Mouse (Mus musculus) lung, postnatal 14 days (tissue): ENCODE data around the gene Rnf215.
"Not testable (repeated sequence)": the region's sequence is repeated elsewhere in the genome, so short reads cannot be mapped to it uniquely, and the experiment has no call there.

Experiments used
- DNase-seq: peaks from one replicate; pipeline ENCODE4 v3.0.0; 2021

Gene Rnf215

DNA sequence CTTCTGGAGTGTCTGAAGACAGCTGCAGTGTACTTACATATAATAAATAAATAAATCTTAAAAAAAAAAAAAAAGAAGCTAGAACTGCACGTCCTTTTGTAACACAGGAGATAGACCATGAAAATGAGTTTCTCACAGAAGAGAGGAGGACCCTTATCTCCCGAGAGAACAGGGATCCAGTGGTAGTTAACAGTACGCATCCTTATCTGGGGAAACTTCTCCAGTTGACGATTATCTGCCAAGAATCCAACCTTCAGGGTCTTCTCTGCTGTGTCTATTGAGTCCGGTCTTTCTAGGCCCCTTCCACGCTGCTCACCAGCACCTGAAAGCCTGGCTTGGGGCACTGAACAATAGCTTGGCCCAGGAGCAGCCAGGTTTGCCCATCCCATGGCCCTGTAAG, 21.0 kb upstream of the Rnf215 start:
- no peak for DNase-seq

- not testable (repeated sequence) for DNase-seq
Observed at GRCm38 (mm10) chr11:4114541-4114940, 20.5 kb upstream of the Rnf215 start.

- no peak for DNase-seq
Observed at GRCm38 (mm10) chr11:4115407-4115806, 19.6 kb upstream of the Rnf215 start.

GRCm38 (mm10) chr11:4116458-4117141, 18.4 kb upstream of the Rnf215 start:
- peak; percentile 7 for DNase-seq

DNA sequence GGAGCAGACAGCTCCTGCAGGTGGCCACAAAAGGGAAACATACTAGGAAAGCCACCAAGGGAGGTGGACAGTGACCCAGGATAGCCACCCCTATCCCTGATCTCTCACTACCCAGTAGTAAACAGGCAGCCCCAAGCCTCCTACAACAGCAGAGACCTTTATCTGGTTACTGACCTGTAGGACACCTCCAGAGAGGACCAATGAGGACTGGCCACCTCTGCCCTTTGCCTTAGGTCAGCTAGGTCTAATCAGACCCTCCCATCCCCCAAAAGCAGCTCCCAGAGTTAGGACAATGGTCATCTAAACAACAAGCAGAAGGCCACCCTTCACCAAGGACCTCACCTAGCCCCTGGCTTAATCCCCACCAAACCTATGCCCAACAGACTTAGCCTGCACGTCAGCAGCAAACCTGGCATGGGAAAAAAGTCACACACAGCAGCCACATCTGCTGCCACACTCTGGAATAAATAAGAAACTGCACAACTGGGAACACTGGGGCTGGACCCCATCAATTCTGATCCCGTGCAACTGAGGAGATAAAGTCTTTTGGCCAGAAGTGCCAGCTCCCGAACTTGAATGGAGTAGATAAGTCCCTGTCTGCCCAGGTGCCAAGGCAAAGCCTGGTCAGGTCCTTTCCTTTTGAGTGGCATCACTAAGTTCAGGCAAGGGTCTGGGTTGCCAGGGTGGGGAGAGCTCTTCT, 17.5 kb upstream of the Rnf215 start:
- no peak for DNase-seq

- peak; percentile 84 for DNase-seq
Observed at GRCm38 (mm10) chr11:4118081-4118921, 16.7 kb upstream of the Rnf215 start.

DNA sequence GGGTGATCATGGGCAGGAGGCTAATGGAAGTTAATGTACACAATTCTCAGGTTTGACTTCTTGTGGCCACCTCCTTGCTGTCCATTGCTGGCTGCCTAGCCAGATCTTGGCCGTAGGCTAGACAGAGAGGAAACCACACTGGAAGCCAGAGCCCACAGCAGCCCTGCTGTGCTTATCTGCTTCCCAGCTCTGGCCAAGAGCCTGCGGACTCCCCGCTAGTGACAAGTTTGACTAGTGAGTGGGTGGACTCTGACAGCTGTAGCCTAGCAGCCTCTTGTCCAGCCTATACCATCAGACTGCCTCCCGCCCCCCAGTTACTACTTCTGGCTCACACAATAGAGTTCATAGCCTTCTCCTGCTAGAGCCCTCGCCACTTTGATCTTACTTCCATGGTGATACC, 15.4 kb upstream of the Rnf215 start:
- DNase-seq = no peak

DNA sequence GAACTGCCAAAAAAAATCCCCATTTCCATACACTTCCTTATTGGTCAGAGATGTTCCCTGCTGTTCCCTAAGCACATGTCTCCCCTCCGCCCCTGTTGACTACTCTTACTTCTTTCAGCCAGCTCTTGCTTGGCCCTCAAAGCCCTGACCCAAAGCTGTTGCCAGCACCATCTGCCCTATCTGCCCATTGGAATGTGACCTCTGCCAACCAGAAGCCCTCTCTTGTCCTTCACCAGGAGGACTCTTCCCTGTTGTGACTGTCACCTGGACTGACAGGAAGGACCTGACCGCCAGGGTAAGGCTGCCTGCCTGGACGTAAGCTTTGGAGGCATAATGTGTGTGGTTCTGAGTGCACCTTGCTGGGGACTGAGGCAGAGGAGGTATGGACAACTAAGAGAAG, 13.3 kb upstream of the Rnf215 start:
- no peak for DNase-seq

DNA sequence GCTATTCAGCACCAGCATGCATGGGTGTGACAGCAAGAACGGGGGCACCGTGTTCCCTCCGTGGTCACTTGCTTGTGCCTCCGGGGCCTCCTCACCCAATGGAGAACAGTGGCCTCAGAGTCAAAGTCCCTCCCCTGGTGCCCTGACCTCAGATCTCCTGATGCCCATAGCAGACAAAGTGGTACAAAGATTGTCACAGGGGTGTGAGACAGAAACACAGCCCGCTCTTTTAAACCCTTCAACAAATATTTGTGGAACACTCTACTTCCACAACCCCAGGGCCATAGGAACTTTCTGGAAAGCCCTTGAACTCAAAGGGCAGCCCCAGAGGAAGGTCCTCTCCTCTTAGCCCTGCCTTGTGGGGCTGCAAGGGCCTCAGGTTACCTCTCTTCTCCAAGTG, 12.8 kb upstream of the Rnf215 start:
- no peak for DNase-seq

GRCm38 (mm10) chr11:4122742-4123579, 12.0 kb upstream of the Rnf215 start, which contains the start of gene Sec14l2:
Gene Sec14l2, minus strand, starts transcription at chr11:4123415.
- no peak for DNase-seq

GRCm38 (mm10) chr11:4123922-4124321, 11.1 kb upstream of the Rnf215 start:
- DNase-seq = peak; percentile 66

DNA sequence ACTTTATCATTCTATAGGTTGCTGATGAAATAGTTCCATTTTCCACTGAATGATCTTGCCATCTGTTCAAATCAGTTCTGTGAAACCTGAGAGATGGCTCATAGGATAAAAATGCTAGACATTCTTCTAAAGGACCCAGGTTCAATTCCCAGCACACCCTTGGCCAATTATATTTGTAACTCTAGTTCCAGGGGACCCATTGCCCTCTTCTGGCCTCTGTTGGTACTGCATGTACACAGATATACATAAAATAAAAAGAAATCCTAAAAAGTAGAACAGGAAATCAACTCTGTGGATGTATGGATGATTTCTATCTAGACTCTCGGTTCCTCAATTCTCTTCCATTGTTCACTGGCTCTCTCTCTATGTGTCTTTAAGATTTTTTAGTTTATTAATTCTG, 7.9 kb upstream of the Rnf215 start:
- no peak for DNase-seq

DNA sequence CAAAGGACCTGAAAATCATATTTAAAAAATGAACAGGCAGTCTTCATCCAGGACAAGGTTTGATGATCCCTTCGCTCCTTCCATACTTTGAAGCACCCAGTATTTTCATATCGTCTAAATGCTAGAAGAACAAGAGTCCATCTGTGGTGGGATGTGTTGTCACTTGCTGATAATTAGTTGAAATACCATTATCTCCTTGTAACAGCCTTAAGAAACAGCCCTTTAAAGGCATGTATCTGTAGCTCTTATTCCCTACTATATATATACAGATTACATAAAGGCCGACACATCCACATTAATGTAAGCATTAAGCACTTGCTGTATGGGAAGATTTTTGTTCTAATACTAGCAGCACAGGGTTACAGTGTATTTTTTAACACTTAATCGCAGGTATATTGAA, 6.5 kb upstream of the Rnf215 start:
- not testable (repeated sequence) for DNase-seq

- no peak for DNase-seq
Observed at GRCm38 (mm10) chr11:4133450-4133849, 1.6 kb upstream of the Rnf215 start.

- no peak for DNase-seq
Observed at GRCm38 (mm10) chr11:4134400-4134799, 602 bp upstream of the Rnf215 start.

DNA sequence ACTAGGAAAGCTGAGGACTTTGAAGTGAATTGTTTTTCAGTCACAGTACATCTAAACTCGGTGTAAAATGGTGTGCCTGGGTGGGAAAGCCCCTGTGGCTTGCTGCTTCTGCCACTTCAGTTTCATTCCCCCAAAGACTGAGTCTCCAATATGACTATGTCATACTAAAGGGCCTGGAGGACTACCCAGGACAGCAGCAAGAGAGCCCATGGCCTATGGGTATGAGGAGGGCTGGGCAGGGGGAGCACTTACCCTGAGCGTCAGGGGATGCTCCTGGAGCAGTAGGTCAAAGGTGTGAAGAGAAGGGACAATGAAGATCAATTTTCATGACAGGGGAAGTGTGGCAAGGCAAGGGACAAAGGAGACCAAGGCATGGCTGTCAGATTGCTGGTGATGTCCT, 4.0 kb downstream of the Rnf215 start:
- no peak for DNase-seq

GRCm38 (mm10) chr11:4141505-4141904, 6.5 kb downstream of the Rnf215 start:
- DNase-seq = no peak

DNA sequence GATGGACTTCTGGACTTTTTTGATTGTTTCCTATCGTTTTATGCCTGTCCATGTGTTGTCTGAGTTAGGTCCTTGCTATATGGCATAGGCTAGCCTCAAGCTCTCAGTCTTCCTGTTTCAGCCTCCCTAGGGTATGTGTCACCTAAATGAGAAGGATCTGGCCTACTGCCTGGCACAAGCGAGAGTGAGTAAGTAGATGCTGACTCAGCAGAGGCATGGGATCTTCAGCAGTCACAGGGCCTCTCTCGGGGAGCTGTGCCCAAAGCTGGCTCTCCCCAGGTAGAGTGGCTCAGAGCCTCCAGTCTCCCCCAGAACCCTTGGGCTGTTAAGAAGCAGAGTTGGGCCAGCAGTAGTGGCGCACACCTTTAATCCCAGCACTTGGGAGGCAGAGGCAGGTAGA, 7.3 kb downstream of the Rnf215 start:
- DNase-seq = no peak

DNA sequence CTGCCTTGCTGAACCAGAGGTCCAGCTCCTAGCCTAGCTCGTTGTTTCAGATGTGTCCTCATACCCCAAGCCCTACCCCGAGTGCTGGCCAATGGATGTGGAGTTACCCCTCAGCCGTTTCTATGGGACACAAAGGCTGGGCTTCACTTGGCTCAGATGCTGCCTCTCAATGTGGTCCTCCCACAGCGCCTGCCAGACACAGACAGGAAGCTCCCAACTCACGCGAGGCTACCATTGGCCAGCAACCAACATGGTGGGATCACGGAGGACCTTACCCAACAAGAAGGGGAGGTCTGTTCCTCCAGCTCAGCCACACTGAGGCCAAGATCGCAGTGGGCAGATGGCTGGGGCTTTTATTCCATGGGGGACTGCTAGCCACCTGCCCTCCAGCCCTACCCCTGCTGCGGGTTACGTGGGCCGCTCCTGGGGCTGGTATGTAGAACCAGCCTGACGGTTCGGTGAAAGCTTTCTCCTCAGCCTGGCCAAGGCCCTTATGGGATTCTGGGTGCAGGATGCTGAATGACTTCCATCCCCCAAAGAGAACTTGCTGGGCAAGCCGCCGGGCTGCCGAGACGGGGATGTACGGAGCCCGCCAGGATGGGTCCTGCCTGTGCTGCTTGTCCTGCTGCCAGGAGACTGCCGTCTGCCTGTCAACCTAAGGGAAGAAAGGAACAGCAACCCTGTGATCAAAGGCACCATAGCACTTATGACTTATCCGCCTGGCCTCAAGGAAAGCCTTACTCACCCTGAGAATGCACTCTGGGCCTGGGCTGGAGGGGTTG, 8.5 kb downstream of the Rnf215 start:
- DNase-seq = no peak

- no peak for DNase-seq
Observed at GRCm38 (mm10) chr11:4146381-4146780, 11.4 kb downstream of the Rnf215 start.

GRCm38 (mm10) chr11:4147098-4147497, 12.1 kb downstream of the Rnf215 start:
- DNase-seq = no peak

DNA sequence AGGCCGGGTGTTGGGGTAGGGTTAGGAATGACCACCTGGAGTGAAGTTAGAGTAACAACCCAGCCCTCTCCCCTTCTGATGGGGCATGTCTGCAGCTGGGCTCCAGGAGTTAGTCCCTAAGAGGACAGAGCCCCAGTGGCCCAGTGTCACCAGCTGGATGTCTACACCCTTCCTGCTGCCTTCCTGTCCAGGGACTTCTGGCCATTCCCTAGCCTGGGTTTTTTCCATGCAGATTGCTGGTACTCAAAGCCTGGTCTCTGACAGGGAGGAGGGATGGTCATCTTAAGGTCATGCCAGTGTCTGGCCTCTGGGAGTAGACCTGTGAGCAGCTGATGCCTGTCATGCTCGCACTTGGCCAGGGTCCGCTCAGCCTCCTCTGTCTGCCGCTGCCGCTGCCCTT, 13.1 kb downstream of the Rnf215 start:
- peak; percentile 16 for DNase-seq
